Mouse (Mus musculus) limb, embryonic 14.5 days (tissue): ENCODE measurements around the gene Gm28048. TPM values are rescaled to one million over a fixed set of nuclear protein-coding genes. Genes with fewer than 3 reads are reported as not detected.

ENCODE experiments used
- ATAC-seq: fragments of 200-750 bp; cut with Nextera tagmentation; 2 replicates; pipeline ENCODE4 v1.8.0; 2017; ENCODE audit warnings: low read depth, moderate number of reproducible peaks, moderate TSS enrichment; ENCODE audit not compliant: low FRiP score
- DNase-seq: peaks from one replicate; pipeline ENCODE4 v3.0.0-alpha.2; 2015; ENCODE audit warnings: low spot score
- H3K27ac ChIP-seq: fragments of 300-500 bp; sonication (generic); replicated peaks from 2 replicates; pipeline ENCODE4 v1.5.1; 2014; ENCODE audit warnings: low read depth, mild to moderate bottlenecking, low read length, moderate library complexity, mixed read lengths
- H3K27me3 ChIP-seq: fragments of 300-500 bp; sonication (generic); 2 replicates; pipeline ENCODE4 v1.6.1; 2014; ENCODE audit warnings: low read length, mixed read lengths; ENCODE audit not compliant: control insufficient read depth, insufficient read depth
- H3K36me3 ChIP-seq: fragments of 300-500 bp; sonication (generic); 2 replicates; pipeline ENCODE4 v1.6.1; 2014; ENCODE audit warnings: mild to moderate bottlenecking, low read length, moderate library complexity, mixed read lengths; ENCODE audit not compliant: control insufficient read depth, insufficient read depth
- H3K4me1 ChIP-seq: fragments of 300-500 bp; sonication (generic); 2 replicates; pipeline ENCODE4 v1.6.1; 2014; ENCODE audit warnings: antibody characterized with exemption, low read length, mixed read lengths; ENCODE audit not compliant: control insufficient read depth, insufficient read depth
- H3K4me2 ChIP-seq: fragments of 300-500 bp; sonication (generic); replicated peaks from 2 replicates; pipeline ENCODE4 v1.6.1; 2014; ENCODE audit warnings: low read depth, mild to moderate bottlenecking, low read length, moderate library complexity; ENCODE audit not compliant: severe bottlenecking
- H3K4me3 ChIP-seq: fragments of 300-500 bp; sonication (generic); replicated peaks from 2 replicates; pipeline ENCODE4 v1.5.1; 2014; ENCODE audit warnings: low read length
- H3K9ac ChIP-seq: fragments of 300-500 bp; sonication (generic); 2 replicates; pipeline ENCODE4 v1.6.1; 2014; ENCODE audit warnings: mild to moderate bottlenecking, low read depth, low read length, moderate library complexity; ENCODE audit not compliant: severe bottlenecking
- H3K9me3 ChIP-seq: fragments of 300-500 bp; sonication (generic); 2 replicates; pipeline ENCODE4 v1.6.1; 2016; ENCODE audit warnings: low read length; ENCODE audit not compliant: control insufficient read depth
- POLR2A ChIP-seq: fragments of 200-500 bp; IDR thresholded peaks from 2 replicates; pipeline ENCODE4 v1.8.0; 2012; ENCODE audit warnings: inconsistent platforms, mild to moderate bottlenecking, moderate library complexity, borderline replicate concordance; ENCODE audit not compliant: insufficient read depth, insufficient read length; ENCODE audit errors: extremely low read depth
- WGBS: fragments of 180-500 bp; shearing (Covaris S2); extraction: QIAGEN DNeasy Blood & Tissue Kit; methylation state at CpG from one replicate; pipeline ENCODE4 v1.1.7; 2014; 5-methylcytosine and 5-hydroxymethylcytosine counted together
- polyA plus RNA-seq, 2 experiments: library from polyadenylated mRNA; depleted of rRNA in 1 of 2; stranded (reverse) in 1 of 2; unstranded in 1 of 2; fragments of >200 nt; fragmentation: Nextera tagmentation in 1 of 2; extraction: Ambion mirVana in 1 of 2; gene quantifications; 2 replicates each; pipeline versions ENCODE4 v1.2.1 to v1.2.3; 2012 to 2014

Gm28048 gene
- polyA plus RNA-seq, 2 experiments, result 2.4 to 10.4 TPM

GRCm38 (mm10) chr11:22882926-22883325, 99.0 kb downstream of the Gm28048 start:
- Histone ChIP-seq H3K4me3 (no peak overlapping the region), H3K9ac (no peak overlapping the region), H3K4me2 (no peak overlapping the region), H3K27ac (no peak overlapping the region), H3K27me3 (no peaks in the 10 kb centered on the region), H3K4me1 (no peaks in the 10 kb centered on the region), H3K36me3 (no peaks in the 10 kb centered on the region), H3K9me3 (no peaks in the 10 kb centered on the region)
- no peak for ATAC-seq
- DNase-seq, result no peak
- no peak for TF ChIP-seq POLR2A

GRCm38 (mm10) chr11:22880383-22881172, 101.3 kb downstream of the Gm28048 start:
- 70% methylated on average over 3 of the region's 3 CpGs for WGBS
- Histone ChIP-seq H3K27me3 (no peaks in the 10 kb centered on the region), H3K4me2 (no peak overlapping the region), H3K9ac (no peak overlapping the region), H3K4me1 (no peaks in the 10 kb centered on the region), H3K9me3 (no peaks in the 10 kb centered on the region), H3K4me3 (no peak overlapping the region), H3K36me3 (no peaks in the 10 kb centered on the region), H3K27ac (no peak overlapping the region)
- ATAC-seq (no peak), DNase-seq (no peak)
- TF ChIP-seq POLR2A, result no peak

DNA sequence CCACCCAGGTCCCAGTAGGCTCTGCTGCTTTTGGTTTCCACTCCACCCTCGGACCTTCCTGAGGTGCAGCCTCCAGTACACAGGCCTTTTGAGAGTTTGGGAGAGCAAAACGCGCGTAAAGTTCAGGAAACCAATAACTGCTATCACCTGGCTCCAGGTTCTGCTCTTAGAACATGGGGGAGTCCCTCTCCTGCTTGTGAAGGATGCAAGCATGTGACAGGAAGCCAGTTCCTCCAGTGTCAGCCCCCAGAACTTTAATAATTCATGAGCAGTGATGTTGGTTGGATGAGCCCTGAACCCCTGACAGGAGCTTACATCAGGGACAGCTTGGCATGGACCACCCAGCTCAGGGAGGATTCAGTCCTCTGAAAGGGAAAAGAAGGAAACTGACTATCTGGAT, 102.2 kb downstream of the Gm28048 start:
- H3K4me2 ChIP-seq, result no peak overlapping the region
- H3K4me3 ChIP-seq, result no peak overlapping the region
- no peak overlapping the region for H3K27ac ChIP-seq
- H3K4me1 ChIP-seq, result no peaks in the 10 kb centered on the region
- no peak for TF ChIP-seq POLR2A
- H3K36me3 ChIP-seq, result no peaks in the 10 kb centered on the region
- 69% methylated on average over 4 of the region's 4 CpGs for WGBS
- DNase-seq (no peak), ATAC-seq (no peak)
- no peaks in the 10 kb centered on the region for H3K9me3 ChIP-seq
- H3K27me3 ChIP-seq, result no peaks in the 10 kb centered on the region
- H3K9ac ChIP-seq, result no peak overlapping the region

DNA sequence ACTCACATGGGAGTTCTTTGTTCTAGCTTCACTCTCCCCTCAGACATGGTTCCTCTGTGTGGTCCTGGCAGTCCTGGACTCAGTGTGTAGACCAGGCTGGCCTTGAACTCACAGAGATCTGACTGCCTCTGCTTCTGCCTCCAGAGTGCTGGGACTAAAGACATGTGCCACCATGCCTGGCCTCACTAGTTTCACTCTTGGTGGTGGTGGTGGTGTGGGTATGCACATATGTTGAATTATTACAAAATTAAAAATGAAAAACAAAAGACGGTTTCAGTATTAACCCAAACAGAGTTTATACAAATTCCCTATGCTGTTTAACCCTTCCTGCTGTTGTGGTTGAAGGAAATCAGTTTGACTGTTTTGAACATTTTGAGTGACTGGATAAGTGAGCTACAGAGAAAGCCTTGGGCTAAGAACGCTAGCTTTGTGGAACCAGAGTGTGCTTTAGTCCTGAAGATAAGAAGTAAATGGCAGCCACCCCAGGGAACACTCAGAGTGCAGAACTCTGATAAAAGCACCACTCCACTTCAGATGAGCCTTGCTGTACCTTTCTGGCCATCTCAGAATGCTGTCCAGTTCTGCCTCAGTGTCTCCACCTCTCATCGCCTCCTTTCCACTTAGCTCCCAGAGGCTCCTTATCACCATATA, 105.1 kb downstream of the Gm28048 start:
- Histone ChIP-seq H3K36me3 (no peaks in the 10 kb centered on the region), H3K4me2 (no peak overlapping the region), H3K27ac (no peak overlapping the region), H3K4me3 (no peak overlapping the region), H3K27me3 (no peaks in the 10 kb centered on the region), H3K9me3 (no peaks in the 10 kb centered on the region), H3K4me1 (peaks cover 3% of the 10 kb centered on the region; the same call in 1 of the 2 replicates), H3K9ac (no peak overlapping the region)
- WGBS, result 90% methylated on average over 3 of the region's 3 CpGs
- TF ChIP-seq POLR2A, result no peak
- ATAC-seq (no peak), DNase-seq (no peak)

GRCm38 (mm10) chr11:22875279-22875678, 106.6 kb downstream of the Gm28048 start:
- H3K27me3 ChIP-seq, result no peaks in the 10 kb centered on the region
- no peak overlapping the region for H3K27ac ChIP-seq
- ATAC-seq (no peak), DNase-seq (no peak)
- no peak overlapping the region for H3K4me3 ChIP-seq
- no peak overlapping the region for H3K4me2 ChIP-seq
- TF ChIP-seq POLR2A, result no peak
- H3K4me1 ChIP-seq, result peaks cover 3% of the 10 kb centered on the region; the same call in 1 of the 2 replicates
- no peak overlapping the region for H3K9ac ChIP-seq
- H3K36me3 ChIP-seq, result no peaks in the 10 kb centered on the region
- 72% methylated on average over 4 of the region's 4 CpGs for WGBS
- no peaks in the 10 kb centered on the region for H3K9me3 ChIP-seq
